Mouse (Mus musculus) C2C12 (cell line): ENCODE data around the gene Rcc1l. TPM values are rescaled to one million over a fixed set of nuclear protein-coding genes. Genes with fewer than 3 reads are reported as not detected.

Experiments used
- H3K27me3 ChIP-seq: one replicate; pipeline ENCODE4 v1.6.1; 2011; ENCODE audit not compliant: control insufficient read depth, insufficient read depth, insufficient read length
- H3K36me3 ChIP-seq: one replicate; pipeline ENCODE4 v1.6.1; 2011; ENCODE audit not compliant: control insufficient read depth, insufficient read depth
- H3K4me3 ChIP-seq: one replicate; pipeline ENCODE4 v1.5.1; 2011; ENCODE audit warnings: mild to moderate bottlenecking, control low read depth; ENCODE audit not compliant: poor library complexity, insufficient read depth, severe bottlenecking
- H3K79me2 ChIP-seq: one replicate; pipeline ENCODE4 v1.6.1; 2011; ENCODE audit not compliant: control insufficient read depth, insufficient read depth
- H3K79me3 ChIP-seq: one replicate; pipeline ENCODE4 v1.6.1; 2011; ENCODE audit warnings: low read depth, control low read depth
- H3ac ChIP-seq: one replicate; pipeline ENCODE3; 2011; ENCODE audit warnings: low read depth; ENCODE audit not compliant: control insufficient read depth, insufficient read length
- CEBPB ChIP-seq: IDR thresholded peaks from one replicate; pipeline ENCODE4 v1.6.1; 2011; ENCODE audit warnings: low read depth, mild to moderate bottlenecking, control low read depth, moderate library complexity
- CTCF ChIP-seq: IDR thresholded peaks from one replicate; pipeline ENCODE4 v1.5.1; 2011; ENCODE audit not compliant: control insufficient read depth, insufficient read depth, insufficient read length
- FOSL1 ChIP-seq: IDR thresholded peaks from one replicate; pipeline ENCODE4 v1.8.0; 2011; ENCODE audit warnings: mild to moderate bottlenecking, low read length; ENCODE audit not compliant: poor library complexity, insufficient read depth, severe bottlenecking
- MAX ChIP-seq: IDR thresholded peaks from one replicate; pipeline ENCODE4 v1.6.1; 2011; ENCODE audit warnings: mild to moderate bottlenecking, control low read depth
- MYOD1 ChIP-seq: IDR thresholded peaks from one replicate; pipeline ENCODE4 v1.6.1; 2011; ENCODE audit warnings: low read depth; ENCODE audit not compliant: control insufficient read depth, insufficient read length
- MYOG ChIP-seq: IDR thresholded peaks from one replicate; pipeline ENCODE4 v1.6.1; 2011; ENCODE audit not compliant: control insufficient read depth, insufficient read length; ENCODE audit errors: extremely low read depth
- USF1 ChIP-seq: IDR thresholded peaks from one replicate; pipeline ENCODE4 v1.6.1; 2011; ENCODE audit warnings: low read depth, mild to moderate bottlenecking, control low read depth, moderate library complexity
- polyA plus RNA-seq: library from polyadenylated mRNA; unstranded; fragments of >200 nt; fragmentation: generic; extraction: Trizol; gene quantifications from one replicate; pipeline ENCODE4 v1.2.1, GENCODE M21; 2012; ENCODE audit warnings: missing spikeins

Gene Rcc1l
- polyA plus RNA-seq, 1 experiment = 28.8 TPM

DNA sequence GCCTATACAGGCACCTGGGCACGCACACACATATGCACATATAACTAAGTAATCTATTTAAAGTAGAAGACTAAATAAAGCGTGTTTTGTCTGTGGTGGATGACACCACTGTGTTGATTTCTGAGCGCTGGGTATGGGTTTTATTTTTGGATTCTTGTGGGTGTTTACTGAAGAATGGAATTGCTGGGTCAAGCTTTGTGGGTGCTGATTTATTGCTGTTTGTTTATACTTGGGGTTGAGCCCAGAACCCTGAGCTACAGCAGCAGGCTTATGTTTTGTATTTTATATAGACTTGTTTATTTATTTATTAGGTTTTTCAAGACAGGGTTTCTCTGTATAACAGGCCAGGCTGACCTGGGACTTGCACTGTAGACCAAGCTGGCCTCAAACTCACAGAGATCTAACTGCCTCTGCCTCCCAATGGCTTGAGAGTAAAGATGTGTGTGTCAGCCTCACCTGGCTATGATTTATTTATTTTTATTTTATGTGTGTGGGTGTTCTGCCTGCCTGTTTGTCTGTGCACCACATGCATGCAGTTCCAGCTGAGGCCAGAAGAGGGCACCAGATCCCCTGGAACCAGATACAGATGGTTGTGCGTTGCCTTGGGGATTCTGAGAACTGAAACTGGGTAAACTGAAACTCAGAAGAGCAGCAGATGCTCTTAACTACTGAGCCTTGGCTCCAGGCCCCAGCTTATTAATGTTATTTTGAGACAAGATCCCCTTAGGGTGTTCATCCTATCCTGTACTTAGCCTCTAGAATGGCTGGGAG lies 10.6 kb upstream of the Rcc1l start:
- no peaks in the 10 kb centered on the region for H3K36me3 ChIP-seq
- no peak overlapping the region for H3ac ChIP-seq
- no peak overlapping the region for H3K4me3 ChIP-seq
- H3K27me3 ChIP-seq = no peaks in the 10 kb centered on the region
- H3K79me3 ChIP-seq = peaks cover 9% of the 10 kb centered on the region
- TF ChIP-seq CTCF = peak; percentile 45
- no peak for TF ChIP-seq MAX
- H3K79me2 ChIP-seq = peaks cover 16% of the 10 kb centered on the region

DNA sequence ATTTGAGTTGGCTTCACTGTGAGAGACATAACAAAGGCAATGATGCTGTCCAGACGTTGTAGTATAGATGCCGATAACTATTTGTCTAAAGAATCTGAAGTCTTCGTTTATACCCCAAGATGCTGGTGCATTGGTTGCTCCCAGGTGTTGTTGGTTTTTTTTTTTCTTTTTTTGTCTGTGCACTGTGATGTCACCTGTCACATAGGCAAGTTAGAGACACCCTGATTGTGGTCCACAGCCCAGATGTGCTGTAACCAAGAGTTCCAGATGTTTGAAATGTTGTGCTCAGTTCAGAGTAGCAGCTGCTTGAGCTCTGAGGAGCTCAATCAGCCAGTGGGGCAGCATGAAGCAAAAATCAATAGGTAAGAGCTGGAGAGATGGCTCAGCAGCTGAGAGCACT lies 9.5 kb upstream of the Rcc1l start:
- H3ac ChIP-seq = no peak overlapping the region
- H3K79me3 ChIP-seq = peaks cover 9% of the 10 kb centered on the region
- no peak overlapping the region for H3K4me3 ChIP-seq
- peaks cover 16% of the 10 kb centered on the region for H3K79me2 ChIP-seq
- H3K27me3 ChIP-seq = no peaks in the 10 kb centered on the region
- TF ChIP-seq MYOD1 (no peak), MYOG (no peak), CTCF (no peak), FOSL1 (no peak), CEBPB (no peak)
- H3K36me3 ChIP-seq = no peaks in the 10 kb centered on the region

DNA sequence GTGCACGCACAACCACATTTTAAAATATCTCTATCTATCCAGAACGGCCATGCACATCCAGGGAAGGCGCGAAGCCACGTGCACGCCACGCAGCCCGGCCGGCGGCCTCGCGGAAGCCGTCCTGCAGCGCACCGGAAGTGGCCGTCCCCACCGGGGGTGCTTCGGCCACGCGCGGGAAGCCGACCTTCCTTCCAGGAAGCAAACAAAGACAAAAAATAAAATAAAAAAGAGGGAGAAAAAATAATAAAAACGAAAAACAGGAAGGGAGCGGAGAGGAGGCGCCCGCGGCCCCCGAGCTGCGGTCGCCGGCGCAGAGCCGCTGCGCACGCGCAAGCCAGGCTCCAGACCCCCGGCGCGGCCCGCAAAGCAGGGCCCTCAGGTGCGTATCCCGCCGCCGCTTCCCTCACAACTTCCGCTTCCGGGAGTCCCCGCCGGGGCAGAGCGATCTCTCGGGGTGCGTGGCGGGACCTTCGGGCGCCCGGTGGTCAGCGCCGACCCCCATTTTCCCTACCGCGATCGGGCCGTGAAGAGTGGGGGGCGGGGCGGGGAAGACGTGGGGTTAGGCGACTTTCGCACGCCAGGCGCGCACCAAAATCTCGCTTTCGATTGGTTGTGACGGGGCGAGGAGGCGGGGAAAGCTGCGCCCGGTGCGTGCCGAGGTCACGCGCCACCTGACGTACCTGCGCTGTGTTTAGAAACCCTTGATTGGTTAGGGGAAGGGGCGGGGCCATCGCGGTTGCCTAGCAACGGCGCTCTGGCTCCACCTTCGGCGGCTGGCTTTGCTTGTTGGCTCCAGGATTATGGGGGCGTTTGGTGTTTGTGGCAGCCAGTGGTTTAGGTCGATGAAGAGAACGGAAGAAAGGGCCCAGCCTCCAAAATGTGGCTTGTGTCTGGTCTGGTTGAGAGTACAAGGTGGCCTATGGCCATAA lies 7.6 kb upstream of the Rcc1l start, which contains the start of gene Gtf2ird2:
Gene Gtf2ird2 (plus strand): TSS at position 140 of the 929 bp plus-strand sequence.
- H3K27me3 ChIP-seq = no peaks in the 10 kb centered on the region
- peak within 1 kb of the TSS; percentile 86 for H3ac ChIP-seq
- H3K79me2 ChIP-seq = peaks cover 16% of the 10 kb centered on the region
- no peaks in the 10 kb centered on the region for H3K36me3 ChIP-seq
- H3K4me3 ChIP-seq = peak within 1 kb of the TSS; percentile 61
- TF ChIP-seq CEBPB (no peak), USF1 (peak; percentile 85), MAX (peak; percentile 99)
- peaks cover 9% of the 10 kb centered on the region for H3K79me3 ChIP-seq

DNA sequence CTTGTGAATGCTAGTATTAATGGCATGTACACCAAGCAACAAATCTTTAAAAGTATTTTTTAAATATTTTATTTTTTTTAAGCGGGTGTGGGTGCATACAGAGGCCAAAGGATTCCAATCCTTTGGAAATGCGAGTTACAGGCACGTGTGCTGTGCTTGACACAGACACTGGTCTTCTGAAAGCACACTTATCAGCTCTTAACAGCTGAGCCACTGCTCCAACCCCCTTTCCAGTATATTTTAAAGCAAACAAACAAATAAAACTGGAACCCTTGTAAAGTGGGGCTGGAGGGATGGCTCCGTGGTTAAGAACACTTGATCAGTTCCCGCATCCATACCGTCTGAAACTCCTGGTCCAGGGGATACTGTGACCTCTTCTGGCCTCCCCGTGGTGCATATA lies 6.6 kb upstream of the Rcc1l start:
- TF ChIP-seq MAX (no peak), MYOG (no peak), CTCF (no peak), FOSL1 (no peak), USF1 (no peak), CEBPB (no peak), MYOD1 (no peak)
- H3K27me3 ChIP-seq = no peaks in the 10 kb centered on the region
- peak overlapping the region; percentile 61 for H3K4me3 ChIP-seq
- peak overlapping the region; percentile 65 for H3ac ChIP-seq
- peaks cover 9% of the 10 kb centered on the region for H3K79me3 ChIP-seq
- peaks cover 16% of the 10 kb centered on the region for H3K79me2 ChIP-seq
- no peaks in the 10 kb centered on the region for H3K36me3 ChIP-seq

DNA sequence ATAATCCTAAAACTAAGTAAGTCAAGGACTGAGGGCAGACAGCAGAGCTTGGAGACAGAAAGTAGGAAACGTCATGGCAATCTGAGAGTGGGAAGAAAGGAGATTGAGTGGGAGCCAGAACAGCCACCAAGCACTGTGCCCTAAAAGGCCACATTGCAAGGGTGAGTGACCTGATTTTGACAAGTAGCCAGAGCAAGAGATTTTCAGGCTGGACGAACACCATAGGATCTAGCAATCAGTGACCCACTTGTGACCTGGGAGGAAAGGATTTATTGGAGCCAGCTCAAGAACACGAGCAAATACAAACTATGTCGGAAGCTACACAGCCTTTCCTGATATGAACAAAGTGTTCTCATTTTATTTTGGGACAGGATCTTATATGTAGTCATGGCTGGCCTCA lies 6.2 kb upstream of the Rcc1l start:
- Histone ChIP-seq H3K27me3 (no peaks in the 10 kb centered on the region), H3ac (no peak overlapping the region), H3K79me3 (peaks cover 9% of the 10 kb centered on the region), H3K36me3 (no peaks in the 10 kb centered on the region), H3K79me2 (peaks cover 16% of the 10 kb centered on the region), H3K4me3 (peak overlapping the region; percentile 61)
- TF ChIP-seq MYOG = no peak
- no peak for TF ChIP-seq CEBPB
- no peak for TF ChIP-seq USF1
- TF ChIP-seq MYOD1 = no peak
- TF ChIP-seq FOSL1 = no peak
- no peak for TF ChIP-seq CTCF
- TF ChIP-seq MAX = no peak

DNA sequence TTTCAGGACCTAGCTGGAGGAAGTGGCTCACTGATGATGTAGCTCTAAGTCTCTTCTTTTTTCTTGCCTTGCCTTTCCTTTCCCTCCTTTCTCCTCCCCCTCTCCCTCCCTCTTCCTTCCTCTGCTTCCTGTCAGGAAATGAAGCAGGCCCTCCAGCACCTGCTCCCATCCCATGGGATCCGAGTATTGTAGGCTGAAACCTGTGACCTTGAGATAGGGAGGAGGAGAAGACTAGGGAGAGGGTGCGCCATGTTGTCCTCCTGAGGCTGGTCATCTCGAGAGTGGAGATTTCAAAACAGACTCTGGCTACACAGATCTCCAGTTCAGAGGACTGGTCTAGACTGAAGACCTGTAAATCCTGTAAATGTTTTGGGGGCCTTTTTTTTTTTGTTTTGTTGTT lies 5.6 kb upstream of the Rcc1l start:
- no peak for TF ChIP-seq CTCF
- no peak for TF ChIP-seq MAX
- no peak for TF ChIP-seq MYOD1
- TF ChIP-seq USF1 = no peak
- no peak for TF ChIP-seq CEBPB
- no peak for TF ChIP-seq FOSL1
- TF ChIP-seq MYOG = no peak
- H3ac ChIP-seq = no peak overlapping the region

More for the DNA sequence above, 5.6 kb upstream of the Rcc1l start:
- H3K79me3 ChIP-seq = peaks cover 9% of the 10 kb centered on the region
- no peaks in the 10 kb centered on the region for H3K36me3 ChIP-seq
- no peaks in the 10 kb centered on the region for H3K27me3 ChIP-seq
- H3K79me2 ChIP-seq = peaks cover 17% of the 10 kb centered on the region
- no peak overlapping the region for H3K4me3 ChIP-seq
